Mouse (Mus musculus) megakaryocyte progenitor cell, adult 5-6 weeks (primary cell): ENCODE data around the gene Gm27029. TPM values are rescaled to one million over a fixed set of nuclear protein-coding genes. Genes with fewer than 3 reads are reported as not detected.

ENCODE experiments used
- total RNA-seq, 2 experiments: library from RNA; stranded (forward) in 1 of 2; stranded (reverse) in 1 of 2; fragments of 157-497, 149-512 nt in 1 of 2; fragments of 200-1000 nt in 1 of 2; gene quantifications; 2 replicates each; pipeline versions ENCODE4 v1.2.3 to v1.2.4; 2015 to 2017

Gm27029 gene
- total RNA-seq, 2 experiments from 2014 or later: 0.25 to 3.9 TPM

Other genes with a start within 250 kb of the Gm27029 start
- not detected in 2 replicates for gene Ccr10, start 249.4 kb downstream of the Gm27029 start, total RNA-seq (2015)
- gene Ccr10, start 249.4 kb downstream of the Gm27029 start, total RNA-seq (2017): 0.41 TPM in 1 of 2 replicates, not detected in the other
- 13.8 and 15.8 TPM in 2 replicates for gene Ezh1, start 198.3 kb downstream of the Gm27029 start, total RNA-seq (2015)
- 13.2 and 15.8 TPM in 2 replicates for gene Ezh1, start 198.3 kb downstream of the Gm27029 start, total RNA-seq (2017)
- gene Ramp2, start 178.8 kb downstream of the Gm27029 start, total RNA-seq (2015): 0.88 TPM in 1 of 2 replicates, not detected in the other
- gene Ramp2, start 178.8 kb downstream of the Gm27029 start, total RNA-seq (2017): 1.9 TPM in 1 of 2 replicates, not detected in the other
- gene Vps25, start 171.1 kb downstream of the Gm27029 start, total RNA-seq (2015): 261 and 263 TPM in 2 replicates
- gene Vps25, start 171.1 kb downstream of the Gm27029 start, total RNA-seq (2017): 70.4 and 86.9 TPM in 2 replicates
- not detected in 2 replicates for gene Wnk4, start 164.2 kb downstream of the Gm27029 start, total RNA-seq (2015)
- gene Wnk4, start 164.2 kb downstream of the Gm27029 start, total RNA-seq (2017): not detected in 2 replicates
- gene Cntd1, start 145.8 kb downstream of the Gm27029 start, total RNA-seq (2015): 1.1 and 2.0 TPM in 2 replicates
- 1.2 and 1.3 TPM in 2 replicates for gene Cntd1, start 145.8 kb downstream of the Gm27029 start, total RNA-seq (2017)
- 74.0 and 91.0 TPM in 2 replicates for gene Coa3, start 145.7 kb downstream of the Gm27029 start, total RNA-seq (2015)
- 43.7 and 47.8 TPM in 2 replicates for gene Coa3, start 145.7 kb downstream of the Gm27029 start, total RNA-seq (2017)
- 49.8 and 61.2 TPM in 2 replicates for gene Becn1, start 122.5 kb downstream of the Gm27029 start, total RNA-seq (2015)
- gene Becn1, start 122.5 kb downstream of the Gm27029 start, total RNA-seq (2017): 161 and 166 TPM in 2 replicates
- 208 and 220 TPM in 2 replicates for gene Psme3, start 108.6 kb downstream of the Gm27029 start, total RNA-seq (2015)
- 116 and 120 TPM in 2 replicates for gene Psme3, start 108.6 kb downstream of the Gm27029 start, total RNA-seq (2017)
- gene Aoc2, start 99.7 kb downstream of the Gm27029 start, total RNA-seq (2015): 1.5 and 2.0 TPM in 2 replicates
- gene Aoc2, start 99.7 kb downstream of the Gm27029 start, total RNA-seq (2017): 0.75 and 1.6 TPM in 2 replicates
- gene Aoc3, start 94.2 kb downstream of the Gm27029 start, total RNA-seq (2015): 0.15 and 0.29 TPM in 2 replicates
- gene Aoc3, start 94.2 kb downstream of the Gm27029 start, total RNA-seq (2017): not detected in 2 replicates
- gene G6pc, start 57.2 kb downstream of the Gm27029 start, total RNA-seq (2015): not detected in 2 replicates
- not detected in 2 replicates for gene G6pc, start 57.2 kb downstream of the Gm27029 start, total RNA-seq (2017)
- 41.4 and 52.1 TPM in 2 replicates for gene Aarsd1, start 7.2 kb downstream of the Gm27029 start, total RNA-seq (2015)
- 77.8 and 79.3 TPM in 2 replicates for gene Aarsd1, start 7.2 kb downstream of the Gm27029 start, total RNA-seq (2017)
- 3.3 and 4.1 TPM in 2 replicates for gene Rundc1, start 289 bp upstream of the Gm27029 start, total RNA-seq (2015)
- gene Rundc1, start 289 bp upstream of the Gm27029 start, total RNA-seq (2017): 4.5 and 4.7 TPM in 2 replicates
- 0.17 and 0.42 TPM in 2 replicates for gene Ptges3l, start 537 bp upstream of the Gm27029 start, total RNA-seq (2015)
- 0.71 and 4.1 TPM in 2 replicates for gene Ptges3l, start 537 bp upstream of the Gm27029 start, total RNA-seq (2017)
- gene Rpl27, start 17.5 kb upstream of the Gm27029 start, total RNA-seq (2015): 500 and 587 TPM in 2 replicates
- gene Rpl27, start 17.5 kb upstream of the Gm27029 start, total RNA-seq (2017): 3,389 and 3,728 TPM in 2 replicates
- gene Ifi35, start 23.6 kb upstream of the Gm27029 start, total RNA-seq (2015): 27.2 and 31.7 TPM in 2 replicates
- gene Ifi35, start 23.6 kb upstream of the Gm27029 start, total RNA-seq (2017): 31.1 and 32.6 TPM in 2 replicates
- gene Rnd2, start 40.2 kb upstream of the Gm27029 start, total RNA-seq (2015): 2.0 and 3.9 TPM in 2 replicates
- 1.00 and 3.9 TPM in 2 replicates for gene Rnd2, start 40.2 kb upstream of the Gm27029 start, total RNA-seq (2017)
- 83.6 and 92.8 TPM in 2 replicates for gene Vat1, start 41.4 kb upstream of the Gm27029 start, total RNA-seq (2015)
- gene Vat1, start 41.4 kb upstream of the Gm27029 start, total RNA-seq (2017): 47.9 and 50.0 TPM in 2 replicates
- 25.1 and 31.4 TPM in 2 replicates for gene Brca1, start 127.2 kb upstream of the Gm27029 start, total RNA-seq (2015)
- 36.0 and 47.2 TPM in 2 replicates for gene Brca1, start 127.2 kb upstream of the Gm27029 start, total RNA-seq (2017)
- 28.1 and 33.7 TPM in 2 replicates for gene Nbr1, start 127.4 kb upstream of the Gm27029 start, total RNA-seq (2015)
- gene Nbr1, start 127.4 kb upstream of the Gm27029 start, total RNA-seq (2017): 40.9 and 46.7 TPM in 2 replicates
- gene Tmem106a, start 157.4 kb upstream of the Gm27029 start, total RNA-seq (2015): 2.7 and 3.7 TPM in 2 replicates
- gene Tmem106a, start 157.4 kb upstream of the Gm27029 start, total RNA-seq (2017): 1.2 and 5.0 TPM in 2 replicates
- gene Gm11634, start 174.5 kb upstream of the Gm27029 start, total RNA-seq (2015): not detected in 2 replicates
- not detected in 2 replicates for gene Gm11634, start 174.5 kb upstream of the Gm27029 start, total RNA-seq (2017)
- 9.8 and 12.7 TPM in 2 replicates for gene Rdm1, start 202.4 kb upstream of the Gm27029 start, total RNA-seq (2015)
- gene Rdm1, start 202.4 kb upstream of the Gm27029 start, total RNA-seq (2017): 13.2 and 13.7 TPM in 2 replicates
- 1.1 and 1.9 TPM in 2 replicates for gene Arl4d, start 240.7 kb upstream of the Gm27029 start, total RNA-seq (2015)
- 0.75 and 1.0 TPM in 2 replicates for gene Arl4d, start 240.7 kb upstream of the Gm27029 start, total RNA-seq (2017)